Mouse (Mus musculus): ENCODE measurements around the gene Tmem132b.

Gene Tmem132b

DNA sequence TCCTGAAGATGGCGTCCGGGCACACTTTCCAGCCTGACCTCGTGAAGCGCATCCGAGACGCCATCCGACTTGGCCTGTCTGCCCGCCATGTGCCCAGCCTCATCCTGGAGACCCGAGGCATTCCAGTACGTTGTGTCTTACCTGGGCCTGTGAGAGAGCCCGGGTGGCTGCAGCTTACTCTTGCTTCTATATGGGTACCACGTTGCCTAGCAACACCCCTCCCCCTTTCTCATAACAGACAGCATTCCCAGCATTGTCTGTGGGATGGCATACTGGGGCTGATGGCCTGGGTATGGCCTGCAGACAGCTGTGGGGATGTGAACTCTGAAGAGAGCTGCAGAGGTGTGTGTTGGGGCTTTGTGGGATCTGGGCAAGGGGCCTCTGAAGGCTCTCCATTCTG is 16.6 kb upstream of the Tmem132b start:
- no peak for DNase-seq (ENCODE audit: low spot score in 2 of 2)

DNA sequence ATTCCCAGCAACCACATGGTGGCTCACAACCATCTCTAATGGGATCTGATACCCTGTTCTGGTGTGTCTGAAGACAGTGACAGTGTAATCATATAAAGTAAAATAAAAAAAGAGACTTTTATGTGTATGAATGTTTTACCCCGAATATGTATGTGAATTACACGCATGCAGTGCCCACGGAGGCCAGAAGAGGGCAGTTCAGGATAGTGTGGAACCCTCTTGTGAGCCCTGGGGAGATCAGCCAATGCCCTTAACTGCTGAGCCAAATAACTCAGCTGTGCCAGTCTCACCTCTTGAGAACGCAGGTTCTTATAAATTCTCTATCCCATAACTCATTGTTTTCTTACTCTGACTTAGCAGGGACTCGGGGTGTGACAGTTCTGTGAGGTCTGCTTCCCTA is 12.9 kb upstream of the Tmem132b start:
- DNase-seq (ENCODE audit: low spot score in 2 of 2) = no peak

DNA sequence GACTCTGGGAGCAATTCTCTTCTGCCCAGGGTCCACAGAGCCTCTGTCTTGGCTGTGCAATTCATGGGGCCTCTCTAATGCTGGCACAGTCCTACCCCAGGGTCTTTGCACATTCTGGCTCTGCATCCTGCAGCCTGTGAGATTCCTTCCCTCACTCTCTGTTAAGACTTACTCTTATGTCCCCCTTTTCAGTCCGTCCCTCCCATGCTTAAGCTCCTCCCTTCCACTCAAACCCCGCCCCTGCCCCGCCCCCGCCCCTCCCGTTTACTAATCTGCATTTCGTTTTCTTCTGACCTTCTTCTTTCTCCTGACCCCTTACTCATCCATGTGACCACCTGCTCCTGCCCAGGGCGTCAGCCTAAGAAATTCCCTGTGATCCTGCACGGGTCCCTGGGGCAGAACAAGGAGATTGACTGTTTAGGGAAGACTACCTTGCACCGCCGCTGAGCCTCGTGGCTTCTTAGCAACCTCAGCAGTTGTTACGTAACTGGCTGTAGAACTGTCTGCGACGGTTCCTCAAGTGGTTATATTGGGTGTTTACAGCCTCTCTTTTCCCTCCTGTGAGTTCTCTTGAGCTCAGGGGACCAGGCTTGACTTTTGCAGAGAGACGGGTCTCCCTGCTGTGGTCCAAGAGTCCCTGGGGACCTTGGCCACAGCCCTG is 10.5 kb upstream of the Tmem132b start:
- no peak for DNase-seq (ENCODE audit: low spot score in 2 of 2)

DNA sequence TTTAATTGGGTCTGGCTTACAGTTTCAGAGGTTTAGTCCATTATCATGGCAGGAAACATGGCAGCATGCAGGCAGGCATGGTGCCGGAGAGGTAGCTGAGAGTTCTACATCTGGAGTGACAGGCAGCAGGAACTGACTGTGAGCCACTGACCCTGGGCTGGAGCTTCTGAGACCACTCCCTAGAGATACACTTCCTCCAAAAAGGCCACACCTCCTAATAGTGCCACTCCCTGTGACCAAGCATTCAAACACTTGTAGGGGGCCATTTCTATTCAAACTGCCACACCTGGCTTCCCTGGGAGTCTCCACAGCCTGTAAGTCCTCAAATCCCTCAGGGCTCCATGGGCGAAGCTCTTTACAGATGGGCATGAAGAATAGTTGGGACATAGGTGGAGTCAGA is 8.2 kb upstream of the Tmem132b start:
- no peak for DNase-seq (ENCODE audit: low spot score in 2 of 2)

DNA sequence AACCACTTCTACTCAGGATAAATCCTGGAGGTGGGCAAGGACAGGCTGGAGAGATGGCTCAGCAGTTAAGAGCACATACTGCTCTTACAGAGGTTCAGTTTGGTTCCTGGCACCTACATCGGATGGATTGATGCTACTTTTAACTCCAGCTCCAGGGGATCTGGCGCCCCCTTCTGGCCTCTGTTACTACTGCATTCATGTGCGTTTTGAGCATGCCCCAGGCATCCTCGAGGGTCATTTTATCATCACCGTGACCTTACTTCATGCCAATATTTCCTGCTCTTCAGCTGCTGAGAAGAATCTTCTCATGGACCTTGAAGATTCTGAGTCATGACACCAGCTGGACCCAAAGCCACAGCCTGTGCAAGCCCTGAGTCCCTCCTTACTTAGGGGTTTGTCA is 6.1 kb upstream of the Tmem132b start:
- no peak for DNase-seq (ENCODE audit: low spot score in 2 of 2)

DNA sequence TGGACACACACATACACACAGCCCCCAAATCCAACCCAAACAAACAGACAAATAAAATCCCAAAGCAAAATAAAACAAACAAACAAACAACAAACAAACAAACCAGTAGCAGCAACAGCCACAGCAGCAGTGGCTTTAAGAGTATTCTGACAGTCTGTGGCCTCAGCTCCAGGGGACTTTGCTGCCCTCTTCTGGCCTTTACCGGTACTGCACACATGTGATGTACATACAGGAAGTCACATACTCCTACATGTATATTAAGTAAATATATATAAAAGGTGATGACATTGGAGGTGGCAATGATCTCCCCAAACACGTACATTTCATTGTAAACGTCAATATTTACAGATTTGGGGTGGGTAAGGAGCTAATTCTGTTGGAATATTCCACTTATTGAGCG is 5.1 kb upstream of the Tmem132b start:
- no peak for DNase-seq (ENCODE audit: low spot score in 2 of 2)

DNA sequence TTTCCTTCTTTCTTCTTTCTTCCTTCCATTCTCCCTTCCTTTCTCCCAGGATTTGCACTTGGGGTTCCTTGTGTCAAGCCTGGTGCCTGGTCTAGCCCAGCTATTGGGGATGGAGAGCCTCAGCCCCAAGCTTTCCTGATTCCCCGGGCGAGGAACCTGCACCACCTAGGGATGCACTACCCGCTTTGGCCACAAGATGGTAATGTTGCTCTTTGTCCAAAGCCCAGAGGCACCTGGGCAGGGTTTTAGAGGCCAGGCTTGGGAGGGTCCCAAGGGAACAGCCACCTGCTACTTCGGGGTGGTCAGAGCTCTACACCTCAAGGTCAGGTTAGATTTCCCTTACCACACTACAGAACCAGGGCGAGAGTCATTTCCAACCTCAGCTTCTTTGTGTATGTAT is 2.5 kb upstream of the Tmem132b start:
- peak; percentile 24 to 75 for DNase-seq (ENCODE audit: low spot score in 2 of 2)

DNA sequence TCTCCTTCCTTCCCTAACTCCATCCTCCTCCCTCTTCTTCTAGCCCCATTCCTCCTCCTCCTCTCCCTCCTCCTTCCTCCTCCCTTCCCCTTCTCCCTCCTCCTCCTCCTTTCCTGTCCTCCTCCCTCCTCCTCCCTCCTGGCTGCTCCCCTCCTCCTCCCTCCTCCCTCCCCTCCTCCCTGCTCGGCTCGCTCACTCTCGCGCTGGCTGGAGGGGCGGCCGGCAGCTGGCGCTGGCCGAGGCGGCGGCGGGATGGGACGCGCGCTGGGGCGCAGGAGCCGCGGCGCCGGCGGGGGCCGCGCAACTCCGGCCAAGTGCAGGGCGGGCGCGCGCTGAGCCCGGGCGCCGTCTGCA is 594 bp downstream of the Tmem132b start:
- DNase-seq (ENCODE audit: low spot score in 2 of 2) = no peak

DNA sequence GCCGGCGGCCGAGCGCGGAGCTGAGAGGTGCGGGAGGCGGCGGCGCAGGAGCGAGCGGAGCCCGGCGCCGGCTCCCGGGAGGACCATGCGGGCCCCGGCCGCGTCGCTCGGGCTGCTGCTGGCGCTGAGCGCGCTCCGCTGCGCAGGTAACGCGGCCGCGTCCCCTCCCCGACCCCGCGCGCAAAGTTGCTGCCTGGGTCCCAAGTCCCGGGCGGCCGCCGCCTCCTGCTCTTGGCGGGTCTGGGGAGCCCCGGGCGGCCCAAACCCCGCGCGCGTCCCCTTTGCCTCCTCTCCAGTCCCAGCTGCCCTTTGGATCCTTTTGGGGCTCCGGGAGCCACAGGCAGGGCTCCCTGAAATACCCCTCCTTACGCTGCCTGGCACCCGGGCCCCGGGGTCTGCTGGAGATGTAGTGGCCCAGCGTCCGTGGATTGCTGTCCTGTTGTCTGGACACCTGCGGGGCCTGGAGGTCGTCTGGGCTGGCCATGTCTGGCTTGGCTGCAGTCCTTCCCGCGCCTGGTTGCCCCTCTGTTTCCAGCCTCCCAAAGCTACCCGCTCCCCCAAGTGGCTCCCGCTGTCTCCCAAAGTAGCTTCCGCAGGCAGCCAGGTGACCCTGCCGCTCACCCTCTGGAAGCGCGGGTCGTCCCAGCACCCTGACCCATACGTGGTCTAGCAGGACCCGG is 1.1 kb downstream of the Tmem132b start:
- no peak for DNase-seq (ENCODE audit: low spot score in 2 of 2)

DNA sequence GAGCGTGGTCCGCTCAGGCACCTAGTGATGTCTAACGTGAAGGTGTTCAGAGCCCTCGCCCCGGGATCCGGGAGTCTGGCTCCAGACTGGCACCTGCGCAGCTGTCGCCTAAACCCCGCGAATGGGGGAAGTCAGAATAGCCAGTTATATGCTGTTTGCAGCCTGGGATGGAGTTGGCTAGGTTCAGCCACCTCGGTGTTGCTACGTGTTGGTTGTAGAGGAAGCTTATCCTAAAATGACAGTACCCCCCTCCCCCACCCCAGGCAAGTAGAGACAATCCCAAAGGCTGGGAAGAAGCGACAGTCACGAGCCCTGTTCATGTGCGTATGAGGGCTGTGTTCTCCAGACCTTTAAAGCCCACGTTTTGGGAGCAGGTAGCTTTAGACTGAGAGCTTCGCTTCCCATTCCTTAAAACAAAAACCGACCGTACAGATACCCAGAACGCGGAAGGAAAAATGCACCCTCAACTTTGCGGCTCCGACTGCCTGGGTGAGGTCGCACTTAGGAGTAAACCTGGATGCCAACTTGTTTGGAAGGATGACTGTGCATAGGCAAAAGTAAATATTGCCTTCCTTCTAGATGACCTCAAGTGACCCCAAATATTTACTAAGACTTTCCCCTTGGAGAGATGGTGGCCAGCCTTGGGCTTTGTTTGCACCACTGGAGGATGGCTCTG is 1.8 kb downstream of the Tmem132b start:
- no peak for DNase-seq (ENCODE audit: low spot score in 2 of 2)

DNA sequence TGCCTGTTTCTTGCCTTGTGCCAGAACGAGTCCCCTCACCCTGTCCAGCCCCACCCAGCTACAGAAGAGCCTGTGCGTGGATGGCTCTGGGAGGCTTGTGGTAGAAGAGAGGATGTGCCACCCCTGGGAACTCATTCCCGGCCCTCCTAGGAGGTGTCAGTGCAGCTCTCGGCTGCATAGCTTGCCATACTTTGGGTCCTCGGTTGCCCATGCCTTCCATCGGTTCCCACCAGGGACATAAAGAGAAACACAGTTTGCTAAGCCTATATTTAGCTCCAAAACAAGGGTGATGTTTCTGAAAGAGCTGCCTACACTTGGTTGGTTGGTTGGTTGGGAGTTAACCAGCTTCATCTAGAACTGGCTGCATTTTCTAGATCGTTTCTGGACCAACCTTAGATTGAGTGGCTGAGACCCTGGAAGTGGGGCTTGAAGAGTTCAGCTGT is 2.6 kb downstream of the Tmem132b start:
- no peak for DNase-seq (ENCODE audit: low spot score in 2 of 2)

DNA sequence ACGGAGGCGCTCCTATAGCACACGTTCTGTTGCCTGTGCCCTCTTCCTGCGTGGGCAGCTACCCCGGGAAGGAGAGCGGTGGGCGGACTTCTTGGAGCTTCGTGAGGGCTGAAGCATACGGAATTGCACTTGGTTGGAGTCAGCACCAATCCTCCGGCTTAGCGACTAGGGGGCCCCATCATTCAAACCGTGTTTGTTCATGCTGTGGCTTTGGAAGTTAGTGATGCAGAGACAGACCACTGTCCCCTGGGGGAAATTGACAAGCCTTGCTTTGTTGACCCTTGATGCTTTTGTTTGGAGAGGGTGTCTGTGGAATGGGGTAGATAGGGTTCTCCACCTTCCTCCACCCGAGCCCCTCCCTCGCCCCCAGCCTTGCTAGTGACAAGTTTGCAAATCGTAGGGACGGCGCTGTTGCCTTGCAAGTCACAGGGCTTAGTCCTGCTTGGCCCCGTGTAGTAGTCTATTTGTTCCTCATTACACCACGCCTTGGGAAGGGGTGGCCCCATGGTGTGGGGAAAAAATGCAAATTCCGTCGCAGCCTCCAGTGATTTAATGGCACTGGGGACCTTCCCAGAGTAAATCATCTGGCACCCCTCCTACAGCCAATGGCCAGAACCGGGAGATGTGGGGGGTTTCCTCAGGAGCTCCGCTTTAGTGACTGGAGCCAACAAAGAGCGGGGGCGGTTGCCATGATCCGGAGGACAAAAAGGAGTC is 3.2 kb downstream of the Tmem132b start:
- DNase-seq (ENCODE audit: low spot score in 2 of 2) = no peak

DNA sequence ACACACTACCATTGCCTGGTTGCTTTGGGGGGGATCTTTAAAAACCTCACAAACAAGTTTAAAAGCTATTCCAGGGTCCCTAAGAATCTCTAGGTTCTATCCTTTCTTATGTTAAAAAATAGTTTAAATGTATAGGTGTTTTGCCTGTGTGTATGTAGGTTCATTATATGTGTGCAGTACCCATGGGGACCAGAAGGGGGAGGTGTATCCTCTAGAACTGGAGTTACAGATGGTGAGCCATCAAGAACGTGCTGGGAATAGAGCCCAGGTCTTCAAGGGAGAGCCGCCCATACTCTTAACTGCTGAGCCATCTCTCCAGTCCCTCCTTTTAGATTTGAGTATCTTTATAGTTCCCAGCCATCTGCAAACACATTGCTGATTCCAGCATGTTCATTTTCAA is 13.5 kb downstream of the Tmem132b start:
- no peak for DNase-seq (ENCODE audit: low spot score in 2 of 2)

DNA sequence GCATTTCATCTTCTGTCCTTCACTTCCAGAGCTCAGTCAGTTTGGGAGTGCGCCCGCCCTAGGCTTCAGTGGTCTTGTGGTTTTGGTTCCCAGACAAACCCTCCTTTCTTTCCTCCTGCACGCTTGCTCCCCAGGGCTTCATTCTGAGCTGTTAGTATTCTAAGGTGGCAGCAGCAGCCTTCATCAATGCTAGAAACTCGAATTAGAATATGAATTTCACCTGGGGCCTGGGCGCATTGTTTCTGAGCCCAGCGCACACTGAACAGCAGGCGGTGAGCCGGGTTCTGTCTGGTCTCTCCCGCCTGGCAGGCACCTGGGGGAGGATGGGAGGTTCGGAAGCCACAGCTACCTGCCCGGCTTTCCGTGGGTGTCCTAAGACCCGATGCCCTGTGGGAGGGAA is 14.7 kb downstream of the Tmem132b start:
- DNase-seq (ENCODE audit: low spot score in 2 of 2) = no peak

DNA sequence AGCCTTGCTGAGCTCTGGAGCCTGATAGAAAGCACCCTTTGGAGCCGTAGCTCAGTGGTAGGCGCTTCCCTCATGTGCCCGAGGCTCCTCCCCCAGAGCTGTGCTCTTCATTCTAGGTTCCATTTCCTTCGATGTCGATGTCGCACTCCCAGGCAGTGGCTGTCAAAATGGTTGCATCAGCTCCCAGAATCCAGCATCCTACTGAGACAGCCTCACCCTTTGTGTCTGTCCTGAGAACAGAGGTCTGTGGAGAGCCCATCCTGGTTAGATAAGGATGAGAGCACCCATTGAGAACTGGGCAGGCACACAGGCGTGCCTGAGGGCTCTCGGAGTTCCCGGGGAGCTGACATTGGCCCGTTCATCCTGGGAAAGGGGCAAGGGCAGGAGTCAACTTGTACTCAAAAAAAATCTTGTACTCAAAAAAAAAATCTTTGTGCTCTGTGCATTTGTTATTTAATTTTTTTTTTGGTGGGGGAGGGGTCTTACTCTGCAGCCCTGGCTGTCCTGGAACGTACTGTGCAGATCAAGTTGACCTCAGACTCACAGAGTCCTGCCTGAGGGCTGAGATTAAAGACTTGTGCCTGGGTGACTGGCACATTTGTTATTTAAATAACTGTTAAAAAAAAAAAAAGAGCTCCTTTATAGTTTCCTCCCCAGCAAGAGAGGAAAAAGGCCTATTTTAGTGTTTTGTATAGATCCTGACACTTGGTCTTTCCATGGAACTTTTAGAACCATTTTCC is 18.3 kb downstream of the Tmem132b start:
- DNase-seq (ENCODE audit: low spot score in 2 of 2) = no peak

DNA sequence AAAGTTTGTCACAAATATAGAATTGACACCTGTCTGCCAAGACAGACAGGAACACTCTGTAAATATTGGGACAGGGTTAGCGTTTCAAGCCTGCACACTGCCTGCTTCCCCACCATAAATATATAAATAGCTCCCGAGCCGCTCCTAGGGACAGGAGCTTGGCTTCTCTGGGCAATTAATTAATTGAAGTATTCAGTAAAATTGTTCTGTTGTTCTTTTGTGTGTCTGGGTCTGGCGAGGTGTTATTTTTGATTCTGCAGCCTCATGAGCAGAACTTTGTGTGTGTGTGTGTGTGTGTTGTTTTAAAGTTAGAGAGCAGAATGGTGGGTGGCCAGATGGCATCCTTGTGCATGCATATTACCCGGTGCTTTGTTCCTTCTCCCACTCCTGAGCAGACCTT is 24.2 kb downstream of the Tmem132b start:
- DNase-seq (ENCODE audit: low spot score in 2 of 2) = no peak

DNA sequence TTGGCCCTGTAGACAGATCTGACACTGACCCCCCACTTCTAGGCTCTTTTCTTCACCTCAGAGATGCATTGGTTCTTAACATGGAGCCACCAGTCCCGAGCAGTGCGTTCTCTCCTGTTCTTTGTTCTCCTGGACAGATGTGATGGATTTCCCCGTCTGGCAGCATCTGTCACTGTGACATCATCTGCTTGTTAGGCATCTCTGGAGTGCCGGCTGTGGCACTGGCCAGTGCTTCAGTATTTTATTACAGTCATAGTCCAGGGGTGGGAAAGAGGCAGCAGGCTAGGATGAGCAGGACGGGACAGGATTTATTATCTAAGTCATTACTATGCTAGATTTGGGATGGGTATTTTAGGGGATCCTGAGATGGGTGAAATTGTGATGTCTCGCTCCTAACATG is 31.9 kb downstream of the Tmem132b start:
- DNase-seq (ENCODE audit: low spot score in 2 of 2) = no peak

DNA sequence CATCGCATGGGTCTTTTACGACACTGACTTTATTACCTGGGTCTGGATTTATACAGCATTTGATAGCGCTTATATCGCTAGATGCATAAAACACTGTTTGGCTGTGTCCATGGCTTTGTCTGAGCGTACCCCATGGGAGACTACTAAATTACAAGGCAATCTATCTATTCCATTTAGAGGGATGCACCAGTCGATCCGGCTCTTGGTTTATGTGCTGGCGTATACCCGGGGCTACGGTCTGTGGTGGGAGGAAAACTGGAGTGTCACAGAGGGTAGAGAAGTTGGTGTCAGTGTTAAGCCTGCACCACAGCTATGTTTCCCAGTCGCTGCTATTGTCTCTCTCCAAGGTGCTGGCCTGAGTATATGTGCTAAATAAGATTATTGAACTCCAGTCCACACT is 34.2 kb downstream of the Tmem132b start:
- DNase-seq (ENCODE audit: low spot score in 2 of 2) = no peak

DNA sequence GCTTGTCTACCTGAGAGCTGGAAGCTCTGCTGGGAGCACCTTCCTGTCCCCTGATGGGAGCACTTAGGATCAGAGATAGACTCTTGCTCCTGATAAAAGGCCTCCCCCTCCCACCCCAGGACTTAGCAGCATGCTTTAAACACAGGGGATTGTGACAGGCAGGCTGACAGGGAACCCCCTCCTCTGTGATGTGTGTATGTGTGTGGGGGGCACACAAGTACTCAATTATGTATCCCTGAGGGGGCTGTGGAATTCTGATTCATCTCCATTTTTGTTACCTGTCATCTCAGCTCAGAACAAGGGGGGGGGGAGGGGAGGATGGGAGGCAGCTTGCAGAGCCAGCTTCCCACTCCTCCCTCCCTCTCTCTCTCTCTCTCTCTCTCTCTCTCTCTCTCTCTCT is 36.9 kb downstream of the Tmem132b start:
- no peak for DNase-seq (ENCODE audit: low spot score in 2 of 2)

DNA sequence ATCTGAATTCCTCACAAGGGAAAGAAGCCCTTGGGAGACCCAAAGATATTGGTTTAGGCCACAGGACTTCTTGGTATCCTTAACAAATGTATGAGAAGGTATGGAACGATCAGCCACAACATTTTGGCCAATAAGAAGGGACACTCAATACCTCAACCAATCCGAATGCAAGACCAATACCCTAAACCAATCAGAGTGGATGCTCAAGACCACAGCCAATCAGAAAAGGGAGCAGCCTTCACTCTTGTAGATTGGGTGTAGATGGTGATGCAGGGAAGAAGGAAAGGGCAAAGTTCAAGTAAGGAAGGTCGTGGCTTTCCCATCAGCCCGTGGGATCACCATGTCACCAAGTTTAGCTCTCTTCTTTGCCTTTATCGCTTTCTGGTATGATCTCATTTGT is 40.4 kb downstream of the Tmem132b start:
- no peak for DNase-seq (ENCODE audit: low spot score in 2 of 2)

DNA sequence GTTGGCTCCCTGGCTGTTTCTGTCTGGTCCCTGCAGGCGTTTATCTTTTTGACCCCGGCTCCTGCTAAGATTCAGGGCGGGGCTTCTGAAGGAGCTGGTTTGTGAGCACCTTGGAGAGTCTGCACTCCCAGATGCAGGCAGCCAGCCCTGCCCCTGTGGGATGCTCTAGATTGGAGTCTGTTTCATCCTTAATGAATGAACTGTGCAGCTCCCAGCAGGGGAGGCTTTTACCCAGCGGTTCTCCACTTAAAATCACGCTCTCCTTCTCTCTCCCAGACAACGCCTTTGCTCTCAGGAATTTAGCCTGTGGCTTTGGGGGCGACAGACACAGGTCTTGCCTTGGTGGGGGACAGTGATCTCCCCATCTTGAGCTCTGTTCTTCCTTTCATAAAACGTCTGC is 43.3 kb downstream of the Tmem132b start:
- no peak for DNase-seq (ENCODE audit: low spot score in 2 of 2)

DNA sequence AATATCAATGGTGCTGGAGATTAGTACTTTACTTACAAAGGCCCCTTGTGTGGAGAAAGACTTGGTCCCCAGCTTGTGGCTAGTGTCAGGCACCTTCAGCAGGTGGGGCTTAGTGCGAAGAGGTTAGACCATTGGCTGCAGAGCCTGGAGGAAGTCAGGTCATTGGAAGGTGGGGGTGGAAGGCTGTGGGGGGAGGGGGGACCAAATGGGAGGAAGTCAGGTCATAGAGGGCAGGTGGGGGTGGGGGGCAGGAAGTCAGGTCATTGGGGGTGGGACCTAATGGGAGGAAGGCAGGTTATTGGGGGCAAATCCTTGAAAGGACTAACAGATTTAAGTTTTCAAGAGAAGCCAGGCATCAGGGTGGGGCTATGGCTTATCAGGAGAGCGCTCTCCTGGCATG is 44.3 kb downstream of the Tmem132b start:
- DNase-seq (ENCODE audit: low spot score in 2 of 2) = no peak
